Mouse (Mus musculus) monocyte, adult 2 months (primary cell): ENCODE data around the gene Olfr1217.
"Not testable (repeated sequence)": the region's sequence is repeated elsewhere in the genome, so short reads cannot be mapped to it uniquely, and the experiment has no call there.

Source experiments
- DNase-seq, 2 experiments: peaks; one replicate each; pipeline ENCODE4 v3.0.0; 2022; ENCODE audit warnings: low spot score in 2 of 2, low read depth in 1 of 2

Gene Olfr1217

GRCm38 (mm10) chr2:89031965-89032364 lies at the start of gene Olfr1217:
TSS of gene Olfr1217 (minus strand) at chr2:89032065.
- DNase-seq = no peak

GRCm38 (mm10) chr2:89081487-89081886 lies 49.6 kb upstream of the Olfr1217 start:
- no peak for DNase-seq

GRCm38 (mm10) chr2:89061087-89061486 lies 29.2 kb upstream of the Olfr1217 start, which contains the start of gene Olfr1218:
TSS of gene Olfr1218 (minus strand) at chr2:89061187.
- no peak for DNase-seq

GRCm38 (mm10) chr2:89021436-89021835 lies 10.4 kb downstream of the Olfr1217 start:
- DNase-seq = not testable (repeated sequence)

- no peak for DNase-seq
Observed at GRCm38 (mm10) chr2:89018240-89018639, 13.6 kb downstream of the Olfr1217 start, which contains the start of gene Olfr1216. TSS of gene Olfr1216 (minus strand) at chr2:89018340.

GRCm38 (mm10) chr2:89006873-89007272 lies 25.0 kb downstream of the Olfr1217 start, which contains the start of gene Olfr1215:
TSS of gene Olfr1215 (minus strand) at chr2:89006973.
- no peak for DNase-seq

- DNase-seq = no peak
Observed at GRCm38 (mm10) chr2:88992553-88992952, 39.3 kb downstream of the Olfr1217 start, which contains the start of gene Olfr1214. TSS of gene Olfr1214 (minus strand) at chr2:88992653.

GRCm38 (mm10) chr2:88980181-88980580 lies 51.7 kb downstream of the Olfr1217 start, which contains the start of gene Gm13762:
TSS of gene Gm13762 (minus strand) at chr2:88980281.
- DNase-seq = no peak
